Mouse (Mus musculus) bone marrow macrophage, adult 2 months (primary cell): ENCODE results near the gene Ypel3. TPM values are rescaled to one million over a fixed set of nuclear protein-coding genes. Genes with fewer than 3 reads are reported as not detected.
A peak's percentile ranks its signal among the peaks of the same experiment; 100 is the strongest.

Experiments used
- H3K27ac ChIP-seq: 2 replicates; pipeline ENCODE4 v1.5.1; 2012; ENCODE audit warnings: low read depth, low read length; ENCODE audit not compliant: insufficient read depth
- H3K4me1 ChIP-seq: 2 replicates; pipeline ENCODE4 v1.6.1; 2012; ENCODE audit warnings: low read length; ENCODE audit not compliant: control insufficient read depth, insufficient read depth
- H3K4me3 ChIP-seq: 2 replicates; pipeline ENCODE4 v1.5.1; 2012; ENCODE audit warnings: mild to moderate bottlenecking, low read length, moderate library complexity; ENCODE audit not compliant: insufficient read depth
- CTCF ChIP-seq: IDR thresholded peaks from 2 replicates; pipeline ENCODE4 v1.5.1; 2012; ENCODE audit warnings: low read depth, mild to moderate bottlenecking, low read length, moderate library complexity
- POLR2A ChIP-seq: IDR thresholded peaks from 2 replicates; pipeline ENCODE4 v1.6.1; 2012; ENCODE audit warnings: mild to moderate bottlenecking, low read depth, low read length, borderline replicate concordance
- polyA plus RNA-seq: library from polyadenylated mRNA; stranded (reverse); fragments of >200 nt; gene quantifications from 2 replicates; pipeline ENCODE4 v1.2.4, GENCODE M21; 2012; ENCODE audit not compliant: missing spikeins, insufficient read depth, insufficient read length

Ypel3 gene
- polyA plus RNA-seq, 1 experiment: 412 TPM

DNA sequence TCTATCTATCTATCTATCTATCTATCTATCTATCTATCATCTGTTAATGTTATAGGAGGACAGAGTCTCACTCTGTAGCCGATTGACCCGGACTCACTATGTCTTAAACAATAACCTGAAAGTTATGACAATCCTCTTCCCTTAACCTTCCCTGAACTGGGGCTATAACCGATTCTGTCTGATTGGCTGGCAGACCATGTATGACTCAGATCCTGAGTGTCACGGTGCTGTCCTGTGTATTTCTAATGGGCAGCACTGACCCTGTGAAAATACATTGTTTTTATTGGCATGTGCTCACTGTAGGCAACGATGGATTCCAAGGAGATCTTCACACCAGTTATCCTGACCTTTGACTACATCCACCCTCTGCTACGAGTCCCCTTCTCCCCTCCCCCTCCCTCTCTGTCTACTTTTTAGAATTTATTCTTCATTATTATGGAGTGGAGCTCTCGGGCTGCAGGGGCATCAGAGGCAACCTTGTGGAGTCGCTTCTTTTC is 39.0 kb downstream of the Ypel3 start:
- Histone ChIP-seq H3K4me3 (no peak overlapping the region), H3K27ac (no peak overlapping the region), H3K4me1 (no peaks in the 10 kb centered on the region)
- no peak for TF ChIP-seq CTCF
- no peak for TF ChIP-seq POLR2A

GRCm38 (mm10) chr7:126816494-126816893 is 39.7 kb downstream of the Ypel3 start:
- 0 out of 2 replicates have a peak, but pooled peaks cover under 1% of the 10 kb centered on the region for H3K4me1 ChIP-seq
- no peak overlapping the region for H3K4me3 ChIP-seq
- H3K27ac ChIP-seq: no peak overlapping the region
- TF ChIP-seq CTCF (no peak), POLR2A (no peak)

GRCm38 (mm10) chr7:126817595-126817994 is 40.8 kb downstream of the Ypel3 start:
- peaks cover 10% of the 10 kb centered on the region for H3K4me1 ChIP-seq
- no peak overlapping the region for H3K27ac ChIP-seq
- TF ChIP-seq CTCF (no peak), POLR2A (no peak)
- H3K4me3 ChIP-seq: no peak overlapping the region

GRCm38 (mm10) chr7:126818818-126819217 is 42.1 kb downstream of the Ypel3 start:
- peaks cover 14% of the 10 kb centered on the region for H3K4me1 ChIP-seq
- no peak overlapping the region for H3K4me3 ChIP-seq
- no peak overlapping the region for H3K27ac ChIP-seq
- TF ChIP-seq POLR2A: no peak
- no peak for TF ChIP-seq CTCF

- Histone ChIP-seq H3K4me1 (peaks cover 16% of the 10 kb centered on the region), H3K27ac (peak overlapping the region; percentile 97), H3K4me3 (no peak overlapping the region)
- no peak; the same call in 1 of the 2 replicates for TF ChIP-seq POLR2A
- peak; percentile 79 for TF ChIP-seq CTCF
Observed at GRCm38 (mm10) chr7:126821835-126822511, 45.2 kb downstream of the Ypel3 start.

GRCm38 (mm10) chr7:126822741-126823140 is 46.0 kb downstream of the Ypel3 start:
- TF ChIP-seq POLR2A: no peak
- no peak for TF ChIP-seq CTCF
- Histone ChIP-seq H3K4me3 (no peak overlapping the region), H3K4me1 (peaks cover 16% of the 10 kb centered on the region), H3K27ac (peak overlapping the region; percentile 97)

DNA sequence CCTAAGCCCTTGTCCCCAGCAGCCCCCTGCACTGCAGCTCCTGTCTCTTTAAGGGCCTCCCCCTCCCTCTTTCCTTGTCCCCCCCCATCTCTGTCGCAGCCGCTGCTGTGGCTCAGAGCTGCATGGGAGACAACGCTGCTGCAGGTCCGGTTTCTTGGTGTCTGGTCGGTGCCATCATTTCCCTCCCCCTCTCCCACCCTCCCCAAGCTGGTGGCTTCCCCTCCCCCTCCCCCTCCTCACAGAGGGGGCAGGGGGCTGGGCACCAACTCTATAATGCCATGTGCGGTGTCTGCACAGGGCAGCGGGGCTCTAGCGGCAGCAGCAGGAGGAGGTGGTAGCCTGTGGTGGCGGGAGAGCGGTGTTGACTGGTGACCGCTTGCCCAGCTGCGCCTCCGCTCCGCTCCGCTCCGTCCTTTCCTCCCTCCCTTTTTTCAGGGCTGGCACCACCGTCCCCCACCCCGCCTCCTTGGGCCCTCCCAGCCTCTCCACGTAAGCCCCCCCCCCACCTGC is 46.5 kb downstream of the Ypel3 start:
- TF ChIP-seq CTCF (no peak), POLR2A (no peak)
- H3K27ac ChIP-seq: no peak overlapping the region
- H3K4me3 ChIP-seq: no peak overlapping the region
- H3K4me1 ChIP-seq: peaks cover 16% of the 10 kb centered on the region

- no peak for TF ChIP-seq CTCF
- TF ChIP-seq POLR2A: no peak
- Histone ChIP-seq H3K4me3 (no peak overlapping the region), H3K27ac (no peak overlapping the region), H3K4me1 (peaks cover 16% of the 10 kb centered on the region)
Observed at GRCm38 (mm10) chr7:126823940-126824339, 47.2 kb downstream of the Ypel3 start.

- Histone ChIP-seq H3K4me3 (no peak overlapping the region), H3K4me1 (peaks cover 16% of the 10 kb centered on the region), H3K27ac (no peak overlapping the region)
- TF ChIP-seq POLR2A (no peak), CTCF (no peak)
Observed at GRCm38 (mm10) chr7:126825403-126825802, 48.6 kb downstream of the Ypel3 start.

GRCm38 (mm10) chr7:126825952-126826351 is 49.2 kb downstream of the Ypel3 start:
- Histone ChIP-seq H3K27ac (no peak overlapping the region), H3K4me3 (no peak overlapping the region), H3K4me1 (peaks cover 16% of the 10 kb centered on the region)
- TF ChIP-seq CTCF: no peak
- no peak for TF ChIP-seq POLR2A

Other genes with a start within 250 kb of the Ypel3 start
- gene Eif3c, start 210.5 kb upstream of the Ypel3 start, polyA plus RNA-seq: 142 and 148 TPM in 2 replicates
- gene Apobr, start 192.0 kb upstream of the Ypel3 start, polyA plus RNA-seq: 83.3 and 84.3 TPM in 2 replicates
- gene Cln3, start 191.1 kb upstream of the Ypel3 start, polyA plus RNA-seq: 219 and 238 TPM in 2 replicates
- gene Il27, start 182.0 kb upstream of the Ypel3 start, polyA plus RNA-seq: 2.9 and 3.3 TPM in 2 replicates
- gene Nupr1, start 146.1 kb upstream of the Ypel3 start, polyA plus RNA-seq: 34.9 and 41.2 TPM in 2 replicates
- gene Sgf29, start 127.6 kb upstream of the Ypel3 start, polyA plus RNA-seq: 28.6 and 31.7 TPM in 2 replicates
- gene Sult1a1, start 100.5 kb upstream of the Ypel3 start, polyA plus RNA-seq: 42.3 and 56.8 TPM in 2 replicates
- 62.1 and 63.7 TPM in 2 replicates for gene Bola2, start 81.6 kb upstream of the Ypel3 start, polyA plus RNA-seq
- gene Slx1b, start 81.2 kb upstream of the Ypel3 start, polyA plus RNA-seq: 8.4 and 11.6 TPM in 2 replicates
- gene Coro1a, start 69.2 kb upstream of the Ypel3 start, polyA plus RNA-seq: 622 and 668 TPM in 2 replicates
- gene Mapk3, start 17.4 kb upstream of the Ypel3 start, polyA plus RNA-seq: 331 and 390 TPM in 2 replicates
- 20.8 and 27.0 TPM in 2 replicates for gene Gdpd3, start 10.6 kb upstream of the Ypel3 start, polyA plus RNA-seq
- gene Tbx6, start 4.5 kb downstream of the Ypel3 start, polyA plus RNA-seq: 1.9 and 2.8 TPM in 2 replicates
- 153 and 164 TPM in 2 replicates for gene Ppp4c, start 15.5 kb downstream of the Ypel3 start, polyA plus RNA-seq
- gene Fam57b, start 20.7 kb downstream of the Ypel3 start, polyA plus RNA-seq: 0.74 and 0.85 TPM in 2 replicates
- not detected in 2 replicates for gene 4930451I11Rik, start 54.7 kb downstream of the Ypel3 start, polyA plus RNA-seq
- gene Doc2a, start 70.5 kb downstream of the Ypel3 start, polyA plus RNA-seq: not detected in 2 replicates
- gene Hirip3, start 85.0 kb downstream of the Ypel3 start, polyA plus RNA-seq: 32.0 and 33.5 TPM in 2 replicates
- gene Ino80e, start 85.4 kb downstream of the Ypel3 start, polyA plus RNA-seq: 67.0 and 72.6 TPM in 2 replicates
- 58.5 and 66.8 TPM in 2 replicates for gene Taok2, start 107.7 kb downstream of the Ypel3 start, polyA plus RNA-seq
- 74.2 and 75.9 TPM in 2 replicates for gene Tmem219, start 146.0 kb downstream of the Ypel3 start, polyA plus RNA-seq
- 16.2 and 17.5 TPM in 2 replicates for gene Kctd13, start 151.9 kb downstream of the Ypel3 start, polyA plus RNA-seq
- not detected in 2 replicates for gene Asphd1, start 172.6 kb downstream of the Ypel3 start, polyA plus RNA-seq
- 1.6 and 2.6 TPM in 2 replicates for gene Sez6l2, start 173.6 kb downstream of the Ypel3 start, polyA plus RNA-seq
- gene Cdipt, start 199.0 kb downstream of the Ypel3 start, polyA plus RNA-seq: 112 and 118 TPM in 2 replicates
- 7.3 and 7.4 TPM in 2 replicates for gene Cdiptos, start 199.1 kb downstream of the Ypel3 start, polyA plus RNA-seq
- 95.9 and 96.2 TPM in 2 replicates for gene Mvp, start 237.7 kb downstream of the Ypel3 start, polyA plus RNA-seq
- 9.2 and 17.6 TPM in 2 replicates for gene Pagr1b, start 239.5 kb downstream of the Ypel3 start, polyA plus RNA-seq
- gene Pagr1a, start 240.4 kb downstream of the Ypel3 start, polyA plus RNA-seq: 20.3 and 22.2 TPM in 2 replicates
- 31.3 and 44.3 TPM in 2 replicates for gene Gm42742, start 244.1 kb downstream of the Ypel3 start, polyA plus RNA-seq
- 2.8 TPM in 1 of 2 replicates, not detected in the other for gene Prrt2, start 244.3 kb downstream of the Ypel3 start, polyA plus RNA-seq